20 mouse cellular contexts compared by ENCODE assay signal in the genomic region with DNA sequence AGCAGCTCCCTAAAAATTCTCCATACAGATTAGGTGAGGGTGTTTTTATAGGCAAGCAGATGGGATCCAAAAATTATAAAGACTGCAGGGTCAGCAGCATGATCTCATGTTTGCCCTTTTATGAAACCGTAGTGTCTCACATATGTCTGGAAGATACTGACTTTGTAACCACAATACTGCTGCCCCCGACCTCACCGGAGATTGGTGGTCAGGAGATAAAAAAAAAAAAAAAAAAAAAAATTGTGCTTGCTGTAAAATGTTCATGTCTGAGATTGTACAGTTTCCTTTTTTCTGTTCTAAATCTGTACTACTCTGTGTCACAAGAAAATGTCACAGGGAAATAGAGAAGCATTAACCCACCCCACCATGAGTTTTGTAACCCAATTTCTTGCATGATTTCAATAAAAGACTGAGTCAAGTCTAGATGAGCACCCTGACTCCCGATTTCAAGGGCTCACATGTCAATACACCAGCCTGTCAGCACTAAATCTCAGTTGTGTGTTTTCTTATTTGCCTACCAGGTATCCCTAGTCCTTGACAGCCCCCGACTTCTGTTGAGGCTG.
"Had no signal": no experiment of that assay in that cellular context is flagged by ENCODE, and none has a peak within 500 bp of the region (broad histone marks: within the 10 kb centered on the region; RNA-seq: fewer than 3 reads in every experiment).

No protein-coding gene starts in this region.

- DNase-seq: kidney, adult 9 months; kidney, postnatal 14 days; kidney, postnatal 4 days; layer of hippocampus, adult 9-11 months; liver, embryonic 13.5 days; lung, adult 2 months; right cerebral cortex, adult 18-20 months; right cerebral cortex, postnatal 14 days; right cerebral cortex, postnatal 4 days; thymus, adult 2 months; thymus, postnatal 14 days; thymus, postnatal 4 days had no signal

- H3K4me1 ChIP-seq: liver, embryonic 13.5 days; midbrain, embryonic 10.5 days; midbrain, embryonic 13.5 days; neural tube, embryonic 12.5 days; neural tube, embryonic 15.5 days had no signal

- ATAC-seq: midbrain, embryonic 13.5 days; midbrain, embryonic 16.5 days had no signal

- H3K4me3 ChIP-seq: layer of hippocampus, adult 2 months; liver, embryonic 13.5 days; megakaryocyte, embryonic 14.5 days; midbrain, embryonic 10.5 days; midbrain, embryonic 13.5 days; neural tube, embryonic 12.5 days; neural tube, embryonic 15.5 days had no signal

- H3K27ac ChIP-seq: layer of hippocampus, adult 2 months; liver, embryonic 13.5 days; midbrain, embryonic 10.5 days; midbrain, embryonic 13.5 days; neural tube, embryonic 12.5 days; neural tube, embryonic 15.5 days; stomach, postnatal 0 days had no signal

- H3K36me3 ChIP-seq: liver, embryonic 13.5 days; midbrain, embryonic 10.5 days; midbrain, embryonic 13.5 days; neural tube, embryonic 12.5 days; neural tube, embryonic 15.5 days had no signal
